Mouse (Mus musculus) CH12.LX (cell line): ENCODE results near the gene Tha1. TPM values are rescaled to one million over a fixed set of nuclear protein-coding genes. Genes with fewer than 3 reads are reported as not detected.

Experiments used
- DNase-seq: peaks from one replicate; pipeline ENCODE4 v3.0.0-alpha.2; 2013; ENCODE audit errors: extremely low read depth
- H3K27ac ChIP-seq: 2 replicates; pipeline ENCODE4 v1.5.1; 2012; ENCODE audit warnings: low read depth, mild to moderate bottlenecking, control low read depth, moderate library complexity; ENCODE audit not compliant: insufficient read depth
- H3K27me3 ChIP-seq: replicated peaks from 2 replicates; pipeline ENCODE3; 2012; ENCODE audit warnings: inconsistent platforms
- H3K36me3 ChIP-seq, 2 experiments: replicated peaks in 1 of 2; 2 replicates each; pipeline versions ENCODE3 to v1.6.1; 2012; ENCODE audit warnings: inconsistent platforms in 1 of 2, low read length in 1 of 2, mild to moderate bottlenecking in 1 of 2, mixed read lengths in 1 of 2, moderate library complexity in 1 of 2; ENCODE audit not compliant: control insufficient read depth in 1 of 2, insufficient read depth in 1 of 2
- H3K4me1 ChIP-seq, 2 experiments: 2 replicates each; pipeline ENCODE4 v1.6.1; 2012; ENCODE audit warnings: inconsistent platforms in 1 of 2, moderate library complexity in 1 of 2; ENCODE audit not compliant: insufficient read depth in 2 of 2, control insufficient read depth in 1 of 2
- H3K4me2 ChIP-seq: 2 replicates; pipeline ENCODE4 v1.6.1; 2012; ENCODE audit warnings: low read depth, mild to moderate bottlenecking, control low read depth; ENCODE audit not compliant: poor library complexity, insufficient read depth, severe bottlenecking
- H3K4me3 ChIP-seq, 3 experiments: fragments of 150-350 bp in 1 of 3; sonication (generic) in 1 of 3; replicated peaks in 1 of 3; 2 replicates each; pipeline versions ENCODE3 to v1.5.1; 2011 to 2012; ENCODE audit warnings: low read depth in 2 of 3, low read length in 2 of 3, mild to moderate bottlenecking in 2 of 3, moderate library complexity in 2 of 3, control low read depth in 1 of 3, improper control_type of control experiment in 1 of 3, inconsistent platforms in 1 of 3, mixed read lengths in 1 of 3; ENCODE audit not compliant: poor library complexity in 1 of 3
- H3K79me2 ChIP-seq: replicated peaks from 2 replicates; pipeline ENCODE4 v1.6.1; 2012; ENCODE audit warnings: mild to moderate bottlenecking, moderate library complexity; ENCODE audit not compliant: control insufficient read depth, poor library complexity, insufficient read depth, severe bottlenecking; ENCODE audit errors: extremely low read depth
- H3K9ac ChIP-seq: 2 replicates; pipeline ENCODE4 v1.6.1; 2012; ENCODE audit warnings: low read depth, mild to moderate bottlenecking, control low read depth, moderate library complexity; ENCODE audit not compliant: insufficient read depth
- H3K9me3 ChIP-seq: replicated peaks from 2 replicates; pipeline ENCODE3; 2012; ENCODE audit warnings: low read length, inconsistent platforms, mixed read lengths
- BHLHE40 ChIP-seq: IDR thresholded peaks from 2 replicates; pipeline ENCODE4 v1.6.1; 2011; ENCODE audit warnings: mild to moderate bottlenecking, low read depth, low read length, improper control_type of control experiment
- CHD2 ChIP-seq: IDR thresholded peaks from 2 replicates; pipeline ENCODE4 v1.6.1; 2011; ENCODE audit warnings: low read length, improper control_type of control experiment
- CTCF ChIP-seq, 2 experiments: IDR thresholded peaks in 1 of 2; conservative IDR thresholded peaks in 1 of 2; 2 replicates each; pipeline ENCODE4 v1.5.1; 2011 to 2012; ENCODE audit warnings: low read depth in 2 of 2, low read length in 2 of 2, improper control_type of control experiment in 1 of 2, inconsistent platforms in 1 of 2, mild to moderate bottlenecking in 1 of 2, moderate library complexity in 1 of 2
- ELF1 ChIP-seq: IDR thresholded peaks from 2 replicates; pipeline ENCODE4 v1.6.1; 2014; ENCODE audit warnings: low read depth, mild to moderate bottlenecking, inconsistent platforms, low read length, improper control_type of control experiment
- EP300 ChIP-seq: IDR thresholded peaks from 2 replicates; pipeline ENCODE4 v1.6.1; 2011; ENCODE audit warnings: low read length, improper control_type of control experiment
- ETS1 ChIP-seq: conservative IDR thresholded peaks from 2 replicates; pipeline ENCODE4 v1.6.1; 2012; ENCODE audit warnings: low read depth, mild to moderate bottlenecking, inconsistent platforms, low read length, improper control_type of control experiment, moderate library complexity
- GABPA ChIP-seq: IDR thresholded peaks from 2 replicates; pipeline ENCODE4 v1.6.1; 2012; ENCODE audit warnings: low read depth, low read length, improper control_type of control experiment, inconsistent platforms; ENCODE audit not compliant: insufficient replicate concordance
- HCFC1 ChIP-seq: IDR thresholded peaks from 2 replicates; pipeline ENCODE4 v1.6.1; 2012; ENCODE audit warnings: low read depth, mild to moderate bottlenecking, inconsistent platforms, low read length, improper control_type of control experiment
- IRF4 ChIP-seq: IDR thresholded peaks from 2 replicates; pipeline ENCODE4 v1.6.1; 2014; ENCODE audit warnings: low read depth, mild to moderate bottlenecking, inconsistent platforms, low read length, improper control_type of control experiment
- JUN ChIP-seq: IDR thresholded peaks from 2 replicates; pipeline ENCODE4 v1.6.1; 2011; ENCODE audit warnings: low read depth, mild to moderate bottlenecking, low read length, improper control_type of control experiment, moderate library complexity; ENCODE audit not compliant: insufficient read depth
- MAX ChIP-seq: IDR thresholded peaks from 2 replicates; pipeline ENCODE4 v1.6.1; 2011; ENCODE audit warnings: low read length, improper control_type of control experiment
- MAZ ChIP-seq: IDR thresholded peaks from 2 replicates; pipeline ENCODE4 v1.6.1; 2012; ENCODE audit warnings: low read depth, mild to moderate bottlenecking, inconsistent platforms, low read length, improper control_type of control experiment, moderate library complexity
- MEF2A ChIP-seq: IDR thresholded peaks from 2 replicates; pipeline ENCODE4 v1.6.1; 2014; ENCODE audit warnings: low read depth, mild to moderate bottlenecking, inconsistent platforms, low read length, improper control_type of control experiment, borderline replicate concordance
- NELFE ChIP-seq: IDR thresholded peaks from 2 replicates; pipeline ENCODE4 v1.6.1; 2011; ENCODE audit warnings: low read depth, low read length, improper control_type of control experiment
- NRF1 ChIP-seq: IDR thresholded peaks from 2 replicates; pipeline ENCODE4 v1.6.1; 2014; ENCODE audit warnings: low read depth, mild to moderate bottlenecking, inconsistent platforms, low read length, improper control_type of control experiment, moderate library complexity
- RAD21 ChIP-seq: IDR thresholded peaks from 2 replicates; pipeline ENCODE4 v1.6.1; 2011; ENCODE audit warnings: low read depth, mild to moderate bottlenecking, low read length, improper control_type of control experiment, moderate library complexity
- SIN3A ChIP-seq: IDR thresholded peaks from 2 replicates; pipeline ENCODE4 v1.6.1; 2012; ENCODE audit warnings: low read length, improper control_type of control experiment, inconsistent platforms
- SMC3 ChIP-seq: IDR thresholded peaks from 2 replicates; pipeline ENCODE4 v1.6.1; 2011; ENCODE audit warnings: low read depth, low read length, improper control_type of control experiment
- TBP ChIP-seq: conservative IDR thresholded peaks from 2 replicates; pipeline ENCODE4 v1.6.1; 2011; ENCODE audit warnings: low read depth, low read length, improper control_type of control experiment
- TCF12 ChIP-seq: IDR thresholded peaks from 2 replicates; pipeline ENCODE4 v1.6.1; 2014; ENCODE audit warnings: low read depth, mild to moderate bottlenecking, inconsistent platforms, low read length, improper control_type of control experiment
- USF1 ChIP-seq: IDR thresholded peaks from 2 replicates; pipeline ENCODE4 v1.6.1; 2014; ENCODE audit warnings: low read depth, mild to moderate bottlenecking, inconsistent platforms, low read length, improper control_type of control experiment
- USF2 ChIP-seq: conservative IDR thresholded peaks from 2 replicates; pipeline ENCODE4 v1.6.1; 2011; ENCODE audit warnings: low read depth, low read length, improper control_type of control experiment
- ZC3H11A ChIP-seq: IDR thresholded peaks from 2 replicates; pipeline ENCODE4 v1.6.1; 2012; ENCODE audit warnings: low read depth, mild to moderate bottlenecking, inconsistent platforms, low read length, improper control_type of control experiment
- ZKSCAN1 ChIP-seq: IDR thresholded peaks from 2 replicates; pipeline ENCODE4 v1.6.1; 2012; ENCODE audit warnings: low read depth, inconsistent platforms, low read length, improper control_type of control experiment, borderline replicate concordance
- ZMIZ1 ChIP-seq: IDR thresholded peaks from 2 replicates; pipeline ENCODE4 v1.6.1; 2012; ENCODE audit warnings: low read depth, mild to moderate bottlenecking, inconsistent platforms, low read length, improper control_type of control experiment
- ZNF384 ChIP-seq: IDR thresholded peaks from 2 replicates; pipeline ENCODE4 v1.6.1; 2012; ENCODE audit warnings: low read depth, low read length, improper control_type of control experiment, inconsistent platforms
- dilution Hi-C: fragments of 300-500 bp; cut with MboI; formaldehyde crosslinking; loops from 2 replicates; pipeline ENCODE4 v1.14.3; 2020; ENCODE audit warnings: low sequenced_read_pairs; ENCODE audit not compliant: extremely low pct_unique_long_range_greater_than_20kb, extremely low pct_ligation_motif_present
- in situ Hi-C: fragments of 300-500 bp; cut with MboI; formaldehyde crosslinking; loops from 3 replicates; pipeline ENCODE4 v1.14.3; 2019; ENCODE audit warnings: low sequenced_read_pairs, low pct_ligation_motif_present, low pct_unique_long_range_greater_than_20kb, mixed read lengths
- polyA plus RNA-seq: library from polyadenylated mRNA; unstranded; fragments of >175 nt; gene quantifications from 2 replicates; pipeline ENCODE4 v1.2.1, GENCODE M21; 2012; ENCODE audit warnings: low read depth; ENCODE audit not compliant: insufficient read length
- total RNA-seq, 2 experiments: library from RNA; depleted of rRNA; stranded (reverse); fragments of 300-350 nt in 1 of 2; fragments of >200 nt in 1 of 2; gene quantifications; 2 replicates each; pipeline ENCODE4 v1.2.3; 2012 to 2014

Tha1 gene
- total and polyA plus RNA-seq, 3 experiments = not detected

- no peak for DNase-seq
Observed at GRCm38 (mm10) chr11:117914531-117914930, 41.2 kb upstream of the Tha1 start.

DNA sequence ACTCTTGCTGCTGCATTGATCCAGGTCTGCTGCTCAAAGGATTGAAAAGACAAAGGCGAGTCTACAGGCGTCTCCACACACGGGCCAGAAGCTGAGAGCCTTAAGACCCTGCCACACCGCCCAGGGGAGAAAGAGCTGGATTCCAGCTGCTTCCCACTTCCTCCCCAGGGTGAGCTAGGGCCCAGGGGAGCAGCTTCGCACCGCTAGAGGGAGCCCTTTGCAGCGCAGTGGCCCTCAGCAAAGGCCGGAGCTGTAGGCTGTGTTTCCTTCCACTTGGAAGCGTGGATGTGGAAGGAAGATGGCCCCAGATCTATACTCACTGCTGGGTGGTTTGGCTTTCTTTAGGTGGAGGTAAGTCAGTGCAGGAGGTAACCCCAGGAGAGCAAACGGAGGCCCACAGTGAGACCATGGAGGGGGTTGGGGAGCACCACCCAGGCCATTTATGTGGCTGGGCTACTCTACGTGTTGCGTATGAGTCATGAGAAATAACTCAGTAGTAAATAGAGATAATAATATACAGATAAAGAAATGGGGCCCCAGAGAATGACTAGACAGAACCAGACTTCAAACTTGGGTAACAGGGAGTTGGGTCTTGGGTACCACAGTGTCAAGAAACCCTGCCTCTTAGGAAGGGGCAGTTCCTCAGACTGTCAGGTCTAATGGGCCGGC, 39.5 kb upstream of the Tha1 start:
- dilution Hi-C loops = no loop called here
- Histone ChIP-seq H3K4me1 (peaks cover 0 to 11% of the 10 kb centered on the region in 2 experiments; a peak in 2 of 4 replicates), H3K36me3 (no peaks in the 10 kb centered on the region), H3K9ac (no peak overlapping the region)
- TF ChIP-seq SIN3A = 0 out of 2 replicates have a peak, but pooled peaks have one; percentile 63
- TF ChIP-seq ETS1 = no peak
- TF ChIP-seq TBP = no peak
- TF ChIP-seq ZMIZ1 = no peak
- peak; percentile 56; the same call in 1 of the 2 replicates for TF ChIP-seq MEF2A
- no peak; the same call in 1 of the 2 replicates for TF ChIP-seq NRF1
- 0 out of 2 replicates have a peak, but pooled peaks have one; percentile 21 for TF ChIP-seq BHLHE40
- peak; percentile 67; the same call in 1 of the 2 replicates for TF ChIP-seq NELFE
- TF ChIP-seq MAX = no peak
- no peak for TF ChIP-seq USF2
- no peak for TF ChIP-seq JUN
- TF ChIP-seq RAD21 = peak; percentile 96
- peak; percentile 88 for TF ChIP-seq IRF4
- TF ChIP-seq MAZ = peak; percentile 81
- peak; percentile 86 to 99 for TF ChIP-seq CTCF (conservative IDR thresholded peaks at IDR 0.05 in 1 of 2, IDR thresholded peaks at IDR 0.05 in 1 of 2; ENCODE audit: low read depth in 2 of 2, low read length in 2 of 2)
- TF ChIP-seq HCFC1 = no peak
- TF ChIP-seq ZKSCAN1 = no peak
- TF ChIP-seq TCF12 = peak; percentile 74
- TF ChIP-seq GABPA = no peak
- peak; percentile 67 for TF ChIP-seq ELF1
- peak; percentile 98 for TF ChIP-seq SMC3
- TF ChIP-seq EP300 = peak; percentile 27; the same call in 1 of the 2 replicates
- peak; percentile 65; the same call in 1 of the 2 replicates for TF ChIP-seq CHD2
- TF ChIP-seq USF1 = no peak
- peak; percentile 89 for TF ChIP-seq ZC3H11A
- TF ChIP-seq, all 38 proteins: peak for 14
- in situ Hi-C loops = no loop called here
- Histone ChIP-seq H3K4me2 (peak overlapping the region; percentile 7; the same call in 1 of the 2 replicates), H3K79me2 (no peaks in the 10 kb centered on the region), H3K27me3 (peaks cover 58% of the 10 kb centered on the region), H3K4me3 (no peak overlapping the region), H3K9me3 (peaks cover 12% of the 10 kb centered on the region), H3K27ac (no peak overlapping the region)
- peak; percentile 71 for DNase-seq

More at GRCm38 (mm10) chr11:117914531-117914930, 41.2 kb upstream of the Tha1 start:
- Histone ChIP-seq H3K9me3 (peaks cover 12% of the 10 kb centered on the region), H3K4me1 (peaks cover 10 to 18% of the 10 kb centered on the region in 2 experiments), H3K4me2 (no peak overlapping the region), H3K27ac (no peak overlapping the region), H3K27me3 (peaks cover 66% of the 10 kb centered on the region), H3K79me2 (no peaks in the 10 kb centered on the region), H3K36me3 (no peaks in the 10 kb centered on the region), H3K4me3 (no peak overlapping the region), H3K9ac (no peak overlapping the region)
- TF ChIP-seq ZNF384 (peak; percentile 68), ETS1 (no peak)
- in situ Hi-C loops (no loop called here), dilution Hi-C loops (no loop called here)
